Mouse (Mus musculus) midbrain, postnatal 0 days (tissue): Measurements from ENCODE around the gene Slc4a4. TPM values are rescaled to one million over a fixed set of nuclear protein-coding genes. Genes with fewer than 3 reads are reported as not detected.
A peak's percentile ranks its signal among the peaks of the same experiment; 100 is the strongest.

Source experiments
- ATAC-seq: fragments of 200-750 bp; cut with Nextera tagmentation; 2 replicates; pipeline ENCODE4 v1.8.0; 2017; ENCODE audit warnings: moderate number of reproducible peaks, mild to moderate bottlenecking, moderate TSS enrichment, moderate library complexity; ENCODE audit not compliant: low FRiP score
- DNase-seq: peaks from one replicate; pipeline ENCODE4 v3.0.0-alpha.2; 2015; ENCODE audit warnings: low spot score
- H3K27ac ChIP-seq: fragments of 300-500 bp; sonication (generic); 2 replicates; pipeline ENCODE4 v1.5.1; 2014; ENCODE audit warnings: low read depth, mild to moderate bottlenecking, low read length, mixed read lengths
- H3K27me3 ChIP-seq: fragments of 300-500 bp; sonication (generic); 2 replicates; pipeline ENCODE4 v1.6.1; 2014; ENCODE audit warnings: low read length, control low read depth, mixed read lengths; ENCODE audit not compliant: insufficient read depth
- H3K36me3 ChIP-seq: fragments of 300-500 bp; sonication (generic); 2 replicates; pipeline ENCODE4 v1.6.1; 2014; ENCODE audit warnings: low read length, control low read depth, mixed read lengths; ENCODE audit not compliant: insufficient read depth
- H3K4me1 ChIP-seq: fragments of 300-500 bp; sonication (generic); 2 replicates; pipeline ENCODE4 v1.6.1; 2014; ENCODE audit warnings: mild to moderate bottlenecking, control low read depth, antibody characterized with exemption, low read length, mixed read lengths; ENCODE audit not compliant: insufficient read depth
- H3K4me2 ChIP-seq: fragments of 300-500 bp; sonication (generic); 2 replicates; pipeline ENCODE4 v1.6.1; 2014; ENCODE audit warnings: low read depth, mild to moderate bottlenecking, low read length, mixed read lengths; ENCODE audit not compliant: poor library complexity, severe bottlenecking
- H3K4me3 ChIP-seq: fragments of 300-500 bp; sonication (generic); 2 replicates; pipeline ENCODE4 v1.5.1; 2014; ENCODE audit warnings: low read depth, mild to moderate bottlenecking, low read length, moderate library complexity
- H3K9ac ChIP-seq: fragments of 300-500 bp; sonication (generic); replicated peaks from 2 replicates; pipeline ENCODE4 v1.6.1; 2014; ENCODE audit warnings: mild to moderate bottlenecking, low read length, moderate library complexity, mixed read lengths; ENCODE audit not compliant: poor library complexity, severe bottlenecking
- H3K9me3 ChIP-seq: fragments of 300-500 bp; sonication (generic); 2 replicates; pipeline ENCODE4 v1.6.1; 2016; ENCODE audit warnings: low read length, control low read depth
- CTCF ChIP-seq: IDR thresholded peaks from 2 replicates; pipeline ENCODE4 v1.5.1; 2016; ENCODE audit warnings: antibody characterized with exemption, mild to moderate bottlenecking
- WGBS: fragments of 180-500 bp; shearing (Covaris S2); extraction: QIAGEN DNeasy Blood & Tissue Kit; methylation state at CpG from one replicate; pipeline ENCODE4 v1.1.7; 2014; 5-methylcytosine and 5-hydroxymethylcytosine counted together
- polyA plus RNA-seq: library from polyadenylated mRNA; unstranded; fragments of >200 nt; fragmentation: Nextera tagmentation; extraction: Ambion mirVana; gene quantifications from 2 replicates; pipeline ENCODE4 v1.2.1, GENCODE M21; 2015
- total RNA-seq: library from RNA; depleted of rRNA; stranded (reverse); fragments of >200 nt; gene quantifications from 2 replicates; pipeline ENCODE4 v1.2.3, GENCODE M21; 2014

The Slc4a4 gene
- total and polyA plus RNA-seq, 2 experiments from 2014 or later: 17.4 to 57.3 TPM

- Histone ChIP-seq H3K27ac (no peak overlapping the region), H3K9me3 (no peaks in the 10 kb centered on the region), H3K4me1 (no peaks in the 10 kb centered on the region), H3K9ac (peak overlapping the region; percentile 68; the same call in 1 of the 2 replicates), H3K27me3 (peaks cover 10% of the 10 kb centered on the region; the same call in 1 of the 2 replicates), H3K36me3 (no peaks in the 10 kb centered on the region), H3K4me2 (peak overlapping the region; percentile 98), H3K4me3 (peak overlapping the region; percentile 84)
- DNase-seq (no peak), ATAC-seq (no peak)
- 33% methylated on average over 8 of the region's 8 CpGs for WGBS
- TF ChIP-seq CTCF: no peak
These were observed 1.7 kb downstream of the Slc4a4 start for GRCm38 (mm10) chr5:88888413-88888700.

- DNase-seq: peak; percentile 40
- no peak for ATAC-seq
- peaks cover 10% of the 10 kb centered on the region; the same call in 1 of the 2 replicates for H3K27me3 ChIP-seq
- no peaks in the 10 kb centered on the region for H3K9me3 ChIP-seq
- H3K9ac ChIP-seq: no peak overlapping the region
- H3K4me3 ChIP-seq: peak overlapping the region; percentile 12; the same call in 1 of the 2 replicates
- 22% methylated on average over 4 of the region's 4 CpGs for WGBS
- no peak overlapping the region for H3K27ac ChIP-seq
- peak overlapping the region; percentile 98; the same call in 1 of the 2 replicates for H3K4me2 ChIP-seq
- no peaks in the 10 kb centered on the region for H3K36me3 ChIP-seq
- TF ChIP-seq CTCF: peak; percentile 65
- H3K4me1 ChIP-seq: no peaks in the 10 kb centered on the region
These were observed 2.7 kb downstream of the Slc4a4 start for GRCm38 (mm10) chr5:88889326-88889725.

GRCm38 (mm10) chr5:88890146-88890545, 3.5 kb downstream of the Slc4a4 start:
- H3K27me3 ChIP-seq: peaks cover 10% of the 10 kb centered on the region; the same call in 1 of the 2 replicates
- ATAC-seq: no peak
- no peak overlapping the region for H3K4me2 ChIP-seq
- H3K9ac ChIP-seq: no peak overlapping the region
- no peak for TF ChIP-seq CTCF
- H3K4me1 ChIP-seq: no peaks in the 10 kb centered on the region
- no peak for DNase-seq
- no peak overlapping the region for H3K4me3 ChIP-seq
- H3K27ac ChIP-seq: no peak overlapping the region
- H3K9me3 ChIP-seq: no peaks in the 10 kb centered on the region
- WGBS: 79% methylated on average over 4 of the region's 4 CpGs
- H3K36me3 ChIP-seq: no peaks in the 10 kb centered on the region

GRCm38 (mm10) chr5:88896574-88896973, 10.0 kb downstream of the Slc4a4 start:
- H3K27ac ChIP-seq: no peak overlapping the region
- DNase-seq (no peak), ATAC-seq (no peak)
- no peak; the same call in 1 of the 2 replicates for TF ChIP-seq CTCF
- H3K27me3 ChIP-seq: no peaks in the 10 kb centered on the region
- 94% methylated on average over 6 of the region's 6 CpGs for WGBS
- H3K36me3 ChIP-seq: no peaks in the 10 kb centered on the region
- no peak overlapping the region for H3K4me2 ChIP-seq
- H3K9ac ChIP-seq: no peak overlapping the region
- no peak overlapping the region for H3K4me3 ChIP-seq
- H3K4me1 ChIP-seq: no peaks in the 10 kb centered on the region
- no peaks in the 10 kb centered on the region for H3K9me3 ChIP-seq

GRCm38 (mm10) chr5:88903111-88903510, 16.5 kb downstream of the Slc4a4 start:
- no peak overlapping the region for H3K9ac ChIP-seq
- no peak overlapping the region for H3K4me3 ChIP-seq
- no peaks in the 10 kb centered on the region for H3K27me3 ChIP-seq
- H3K36me3 ChIP-seq: no peaks in the 10 kb centered on the region
- DNase-seq: no peak
- no peaks in the 10 kb centered on the region for H3K4me1 ChIP-seq
- no peak overlapping the region for H3K27ac ChIP-seq
- H3K4me2 ChIP-seq: no peak overlapping the region
- H3K9me3 ChIP-seq: no peaks in the 10 kb centered on the region
- WGBS: 57% methylated on average over 4 of the region's 4 CpGs
- TF ChIP-seq CTCF: no peak
- ATAC-seq: no peak

- Histone ChIP-seq H3K9me3 (no peaks in the 10 kb centered on the region), H3K4me2 (no peak overlapping the region), H3K27me3 (no peaks in the 10 kb centered on the region), H3K4me3 (no peak overlapping the region), H3K4me1 (no peaks in the 10 kb centered on the region), H3K9ac (no peak overlapping the region), H3K36me3 (no peaks in the 10 kb centered on the region), H3K27ac (no peak overlapping the region)
- no peak for ATAC-seq
- no peak for TF ChIP-seq CTCF
- no peak for DNase-seq
- 70% methylated on average over 1 of the region's 1 CpGs for WGBS
These were observed 16.9 kb downstream of the Slc4a4 start for GRCm38 (mm10) chr5:88903526-88903925.
